ENCODE assay signal across 3 mouse cellular contexts in genomic region chr5:31357586-31357985, GRCm38 (mm10).
DNase-seq lines count a peak whose midpoint lies in the region; TF ChIP-seq lines count a peak whose summit lies in the region.
"Not testable (repeated sequence)": the region's sequence is repeated elsewhere in the genome, so short reads cannot be mapped to it uniquely, and the experiment has no call there.

No protein-coding gene starts in this region.

- peak; percentile 60 for TF ChIP-seq POLR2A in testis, adult 2 months (IDR thresholded peaks at IDR 0.05; ENCODE audit: control insufficient read depth, low read depth, low read length)

- not testable (repeated sequence) for TF ChIP-seq CTCF in testis, adult 2 months (IDR thresholded peaks at IDR 0.05; ENCODE audit: control insufficient read depth, insufficient read depth, insufficient replicate concordance, low read depth, low read length)

- not testable (repeated sequence) for H3K27me3 ChIP-seq in testis, adult 2 months (ENCODE audit: control insufficient read depth, insufficient read depth, low read length)

- peak overlapping the region; percentile 79 for H3K4me3 ChIP-seq in testis, adult 2 months (ENCODE audit: control insufficient read depth, low read depth, low read length)

- DNase-seq in MN1 (ENCODE audit: low spot score), result peak; percentile 49
- peak; percentile 85 for DNase-seq in heart, adult 11 months

- not testable (repeated sequence) for H3K36me3 ChIP-seq in testis, adult 2 months (ENCODE audit: control insufficient read depth, insufficient read depth, low read length)

- not testable (repeated sequence) for H3K4me1 ChIP-seq in testis, adult 2 months (ENCODE audit: control insufficient read depth, insufficient read depth, low read length)

- peak overlapping the region; percentile 82 for H3K27ac ChIP-seq in testis, adult 2 months (ENCODE audit: control insufficient read depth, insufficient read depth, low read depth, low read length)
